Mouse (Mus musculus) forebrain, postnatal 0 days (tissue): Measurements from ENCODE around the gene Rdh16f1. TPM values are rescaled to one million over a fixed set of nuclear protein-coding genes. Genes with fewer than 3 reads are reported as not detected.
A peak's percentile ranks its signal among the peaks of the same experiment; 100 is the strongest.

Experiments
- ATAC-seq: fragments of 200-750 bp; cut with Nextera tagmentation; 2 replicates; pipeline ENCODE4 v1.8.0; 2017; ENCODE audit warnings: mild to moderate bottlenecking, moderate library complexity
- DNase-seq: peaks from one replicate; pipeline ENCODE4 v3.0.0-alpha.2; 2015
- H3K27ac ChIP-seq: fragments of 300-500 bp; sonication (generic); 2 replicates; pipeline ENCODE4 v1.5.1; 2014; ENCODE audit warnings: low read depth, mild to moderate bottlenecking, antibody characterized with exemption, low read length, moderate library complexity, mixed read lengths
- H3K27me3 ChIP-seq: fragments of 300-500 bp; sonication (generic); 2 replicates; pipeline ENCODE4 v1.6.1; 2014; ENCODE audit warnings: mild to moderate bottlenecking, low read length, mixed read lengths; ENCODE audit not compliant: insufficient read depth
- H3K36me3 ChIP-seq: fragments of 300-500 bp; sonication (generic); 2 replicates; pipeline ENCODE4 v1.6.1; 2014; ENCODE audit warnings: mild to moderate bottlenecking, moderate library complexity; ENCODE audit not compliant: insufficient read depth
- H3K4me1 ChIP-seq: fragments of 300-500 bp; sonication (generic); 2 replicates; pipeline ENCODE4 v1.6.1; 2014; ENCODE audit warnings: antibody characterized with exemption; ENCODE audit not compliant: insufficient read depth
- H3K4me2 ChIP-seq: fragments of 300-500 bp; sonication (generic); 2 replicates; pipeline ENCODE4 v1.6.1; 2014; ENCODE audit warnings: low read depth, mild to moderate bottlenecking, moderate library complexity
- H3K4me3 ChIP-seq: fragments of 300-500 bp; sonication (generic); 2 replicates; pipeline ENCODE4 v1.5.1; 2014; ENCODE audit warnings: low read depth, low read length, mixed read lengths
- H3K9ac ChIP-seq: fragments of 300-500 bp; sonication (generic); 2 replicates; pipeline ENCODE4 v1.6.1; 2014; ENCODE audit warnings: mild to moderate bottlenecking
- H3K9me3 ChIP-seq: fragments of 300-500 bp; sonication (generic); 2 replicates; pipeline ENCODE4 v1.6.1; 2016; ENCODE audit warnings: low read length
- CTCF ChIP-seq: sonication (generic); IDR thresholded peaks from 2 replicates; pipeline ENCODE4 v1.5.1; 2016; ENCODE audit warnings: antibody characterized with exemption, control low read depth, low read depth
- WGBS: fragments of 180-500 bp; shearing (Covaris S2); extraction: QIAGEN DNeasy Blood & Tissue Kit; methylation state at CpG from one replicate; pipeline ENCODE4 v1.1.7; 2014; 5-methylcytosine and 5-hydroxymethylcytosine counted together
- polyA plus RNA-seq: library from polyadenylated mRNA; unstranded; fragments of >200 nt; fragmentation: Nextera tagmentation; extraction: Ambion mirVana; gene quantifications from 2 replicates; pipeline ENCODE4 v1.2.1, GENCODE M21; 2015
- total RNA-seq: library from RNA; depleted of rRNA; stranded (reverse); fragments of >200 nt; gene quantifications from 2 replicates; pipeline ENCODE4 v1.2.3, GENCODE M21; 2014; rRNA removed

Rdh16f1 gene
- total RNA-seq (not detected in 2 replicates), polyA plus RNA-seq (not detected in 2 replicates)

GRCm38 (mm10) chr10:127759181-127760110, at the start of gene Rdh16f1, which contains the start of gene Rdh1:
Gene Rdh16f1, plus strand, starts transcription at chr10:127759787.
Gene Rdh1, plus strand, starts transcription at chr10:127759721.
- H3K4me1 ChIP-seq, result no peaks in the 10 kb centered on the region
- 74% methylated on average over 9 of the region's 9 CpGs for WGBS
- DNase-seq, result no peak
- no peaks in the 10 kb centered on the region for H3K36me3 ChIP-seq
- H3K9me3 ChIP-seq, result no peaks in the 10 kb centered on the region
- H3K4me2 ChIP-seq, result no peak within 1 kb of the TSS
- ATAC-seq, result no peak
- H3K27ac ChIP-seq, result no peak within 1 kb of the TSS
- TF ChIP-seq CTCF, result no peak
- H3K9ac ChIP-seq, result no peak within 1 kb of the TSS
- no peak within 1 kb of the TSS for H3K4me3 ChIP-seq
- no peaks in the 10 kb centered on the region for H3K27me3 ChIP-seq

- Histone ChIP-seq H3K9ac (no peak overlapping the region), H3K36me3 (no peaks in the 10 kb centered on the region), H3K4me3 (no peak overlapping the region), H3K4me2 (no peak overlapping the region), H3K27me3 (no peaks in the 10 kb centered on the region), H3K9me3 (no peaks in the 10 kb centered on the region), H3K4me1 (no peaks in the 10 kb centered on the region), H3K27ac (no peak overlapping the region)
- WGBS, result 78% methylated on average over 13 of the region's 13 CpGs
- no peak for TF ChIP-seq CTCF
- ATAC-seq (no peak), DNase-seq (no peak)
These were observed 49.3 kb upstream of the Rdh16f1 start for GRCm38 (mm10) chr10:127710331-127710730.

GRCm38 (mm10) chr10:127712736-127713135, 46.9 kb upstream of the Rdh16f1 start:
- DNase-seq (no peak), ATAC-seq (peak; percentile 45; the same call in 1 of the 2 replicates)
- Histone ChIP-seq H3K27ac (no peak overlapping the region), H3K9me3 (no peaks in the 10 kb centered on the region), H3K27me3 (no peaks in the 10 kb centered on the region), H3K4me2 (no peak overlapping the region), H3K36me3 (no peaks in the 10 kb centered on the region), H3K9ac (no peak overlapping the region), H3K4me1 (no peaks in the 10 kb centered on the region), H3K4me3 (no peak overlapping the region)
- WGBS, result 72% methylated on average over 6 of the region's 6 CpGs
- no peak for TF ChIP-seq CTCF

GRCm38 (mm10) chr10:127721671-127722418, 37.7 kb upstream of the Rdh16f1 start:
- DNase-seq, result peak; percentile 13
- peak; percentile 64 for ATAC-seq
- 0 out of 2 replicates have a peak, but pooled peaks cover 6% of the 10 kb centered on the region for H3K27me3 ChIP-seq
- no peak overlapping the region for H3K4me3 ChIP-seq
- H3K9me3 ChIP-seq, result no peaks in the 10 kb centered on the region
- peak overlapping the region; percentile 23; the same call in 1 of the 2 replicates for H3K4me2 ChIP-seq
- no peak for TF ChIP-seq CTCF
- peak overlapping the region; percentile 33 for H3K9ac ChIP-seq
- H3K4me1 ChIP-seq, result no peaks in the 10 kb centered on the region
- WGBS, result 14% methylated on average over 20 of the region's 20 CpGs
- H3K36me3 ChIP-seq, result no peaks in the 10 kb centered on the region
- H3K27ac ChIP-seq, result no peak overlapping the region

GRCm38 (mm10) chr10:127724178-127724577, 35.4 kb upstream of the Rdh16f1 start, which contains the start of gene Tac2:
Gene Tac2, plus strand, starts transcription at chr10:127724478.
- no peaks in the 10 kb centered on the region for H3K4me1 ChIP-seq
- H3K4me2 ChIP-seq, result no peak within 1 kb of the TSS
- H3K27me3 ChIP-seq, result 0 out of 2 replicates have a peak, but pooled peaks cover 6% of the 10 kb centered on the region
- ATAC-seq (no peak), DNase-seq (no peak)
- H3K27ac ChIP-seq, result no peak within 1 kb of the TSS
- H3K9me3 ChIP-seq, result no peaks in the 10 kb centered on the region
- TF ChIP-seq CTCF, result no peak
- H3K4me3 ChIP-seq, result no peak within 1 kb of the TSS
- H3K36me3 ChIP-seq, result no peaks in the 10 kb centered on the region
- no peak within 1 kb of the TSS for H3K9ac ChIP-seq
- 80% methylated on average over 3 of the region's 3 CpGs for WGBS

GRCm38 (mm10) chr10:127725136-127725535, 34.5 kb upstream of the Rdh16f1 start:
- WGBS, result 84% methylated on average over 4 of the region's 4 CpGs
- no peak overlapping the region for H3K4me2 ChIP-seq
- 0 out of 2 replicates have a peak, but pooled peaks cover 11% of the 10 kb centered on the region for H3K27me3 ChIP-seq
- DNase-seq (no peak), ATAC-seq (no peak)
- H3K9me3 ChIP-seq, result no peaks in the 10 kb centered on the region
- no peaks in the 10 kb centered on the region for H3K4me1 ChIP-seq
- no peak overlapping the region for H3K27ac ChIP-seq
- no peak for TF ChIP-seq CTCF
- no peak overlapping the region for H3K4me3 ChIP-seq
- H3K36me3 ChIP-seq, result no peaks in the 10 kb centered on the region
- no peak overlapping the region for H3K9ac ChIP-seq
